Mouse (Mus musculus) C2C12 (cell line): Measurements from ENCODE around the gene Gadd45a. TPM values are rescaled to one million over a fixed set of nuclear protein-coding genes. Genes with fewer than 3 reads are reported as not detected.

Source experiments
- H3K27me3 ChIP-seq: one replicate; pipeline ENCODE4 v1.6.1; 2011; ENCODE audit not compliant: control insufficient read depth, insufficient read depth, insufficient read length
- H3K36me3 ChIP-seq: one replicate; pipeline ENCODE4 v1.6.1; 2011; ENCODE audit not compliant: control insufficient read depth, insufficient read depth
- H3K4me3 ChIP-seq: one replicate; pipeline ENCODE4 v1.5.1; 2011; ENCODE audit warnings: mild to moderate bottlenecking, control low read depth; ENCODE audit not compliant: poor library complexity, insufficient read depth, severe bottlenecking
- H3K79me2 ChIP-seq: one replicate; pipeline ENCODE4 v1.6.1; 2011; ENCODE audit not compliant: control insufficient read depth, insufficient read depth
- H3K79me3 ChIP-seq: one replicate; pipeline ENCODE4 v1.6.1; 2011; ENCODE audit warnings: low read depth, control low read depth
- H3ac ChIP-seq: one replicate; pipeline ENCODE3; 2011; ENCODE audit warnings: low read depth; ENCODE audit not compliant: control insufficient read depth, insufficient read length
- CEBPB ChIP-seq: IDR thresholded peaks from one replicate; pipeline ENCODE4 v1.6.1; 2011; ENCODE audit warnings: low read depth, mild to moderate bottlenecking, control low read depth, moderate library complexity
- CTCF ChIP-seq: IDR thresholded peaks from one replicate; pipeline ENCODE4 v1.5.1; 2011; ENCODE audit not compliant: control insufficient read depth, insufficient read depth, insufficient read length
- FOSL1 ChIP-seq: IDR thresholded peaks from one replicate; pipeline ENCODE4 v1.8.0; 2011; ENCODE audit warnings: mild to moderate bottlenecking, low read length; ENCODE audit not compliant: poor library complexity, insufficient read depth, severe bottlenecking
- MAX ChIP-seq: IDR thresholded peaks from one replicate; pipeline ENCODE4 v1.6.1; 2011; ENCODE audit warnings: mild to moderate bottlenecking, control low read depth
- MYOD1 ChIP-seq: IDR thresholded peaks from one replicate; pipeline ENCODE4 v1.6.1; 2011; ENCODE audit warnings: low read depth; ENCODE audit not compliant: control insufficient read depth, insufficient read length
- MYOG ChIP-seq: IDR thresholded peaks from one replicate; pipeline ENCODE4 v1.6.1; 2011; ENCODE audit not compliant: control insufficient read depth, insufficient read length; ENCODE audit errors: extremely low read depth
- USF1 ChIP-seq: IDR thresholded peaks from one replicate; pipeline ENCODE4 v1.6.1; 2011; ENCODE audit warnings: low read depth, mild to moderate bottlenecking, control low read depth, moderate library complexity
- polyA plus RNA-seq: library from polyadenylated mRNA; unstranded; fragments of >200 nt; fragmentation: generic; extraction: Trizol; gene quantifications from one replicate; pipeline ENCODE4 v1.2.1, GENCODE M21; 2012; ENCODE audit warnings: missing spikeins

Gadd45a gene
- polyA plus RNA-seq, 1 experiment: 16.8 TPM

GRCm38 (mm10) chr6:67050063-67050462, 12.8 kb upstream of the Gadd45a start:
- Histone ChIP-seq H3K36me3 (no peaks in the 10 kb centered on the region), H3K4me3 (no peak overlapping the region), H3K79me2 (no peaks in the 10 kb centered on the region), H3K27me3 (no peaks in the 10 kb centered on the region), H3K79me3 (no peaks in the 10 kb centered on the region), H3ac (no peak overlapping the region)
- TF ChIP-seq MAX: no peak
- no peak for TF ChIP-seq MYOG
- no peak for TF ChIP-seq CTCF
- TF ChIP-seq FOSL1: no peak
- no peak for TF ChIP-seq USF1
- TF ChIP-seq CEBPB: no peak

GRCm38 (mm10) chr6:67049695-67050038, 12.4 kb upstream of the Gadd45a start:
- Histone ChIP-seq H3K79me2 (no peaks in the 10 kb centered on the region), H3K36me3 (no peaks in the 10 kb centered on the region), H3K27me3 (no peaks in the 10 kb centered on the region), H3K79me3 (no peaks in the 10 kb centered on the region), H3K4me3 (no peak overlapping the region), H3ac (no peak overlapping the region)
- TF ChIP-seq MYOD1: no peak
- no peak for TF ChIP-seq FOSL1
- no peak for TF ChIP-seq USF1
- TF ChIP-seq CEBPB: no peak
- TF ChIP-seq CTCF: no peak
- no peak for TF ChIP-seq MAX
- TF ChIP-seq MYOG: no peak

DNA sequence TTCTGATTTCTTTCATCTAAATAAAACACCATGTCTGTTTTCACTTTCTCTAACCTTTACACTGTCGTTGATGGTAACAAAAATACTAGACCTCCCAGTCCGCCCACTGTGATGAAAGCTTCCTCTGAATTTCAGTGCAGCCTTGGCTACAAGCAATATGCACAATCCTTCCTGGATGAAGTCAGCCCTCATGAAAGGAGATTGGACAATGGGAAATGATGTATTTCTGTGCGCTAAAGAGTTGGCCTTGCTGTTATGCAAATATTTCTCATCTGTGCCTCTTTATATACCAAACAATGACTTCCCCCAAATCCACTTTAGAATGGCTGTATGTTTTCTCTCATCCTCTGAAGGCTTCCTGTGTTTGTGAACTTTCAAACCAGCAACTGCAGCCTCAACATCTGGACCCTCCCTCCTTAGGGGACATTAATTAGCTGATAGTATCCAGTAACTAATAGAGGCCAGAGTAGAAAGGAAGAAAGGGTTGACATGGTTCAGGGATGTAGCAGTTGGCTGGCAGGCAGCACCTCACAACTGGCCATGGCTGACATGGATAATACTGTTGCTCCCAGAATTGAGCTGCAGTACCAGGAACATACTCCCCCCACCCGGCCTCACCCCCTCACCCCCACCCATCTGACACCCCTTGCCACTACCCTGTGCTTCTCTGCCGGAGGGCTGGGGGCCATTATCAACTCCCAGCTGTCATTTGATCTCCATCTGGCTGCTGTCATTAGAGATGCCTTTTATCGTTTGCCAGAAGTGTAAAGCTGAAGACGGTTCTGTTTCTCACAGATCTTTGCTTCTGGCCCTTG, 11.8 kb upstream of the Gadd45a start:
- H3K27me3 ChIP-seq: no peaks in the 10 kb centered on the region
- no peaks in the 10 kb centered on the region for H3K79me2 ChIP-seq
- no peaks in the 10 kb centered on the region for H3K36me3 ChIP-seq
- H3ac ChIP-seq: no peak overlapping the region
- TF ChIP-seq CEBPB: no peak
- TF ChIP-seq MYOG: no peak
- no peak for TF ChIP-seq MYOD1
- TF ChIP-seq FOSL1: no peak
- TF ChIP-seq USF1: no peak
- TF ChIP-seq CTCF: no peak
- TF ChIP-seq MAX: no peak
- no peak overlapping the region for H3K4me3 ChIP-seq
- H3K79me3 ChIP-seq: no peaks in the 10 kb centered on the region

GRCm38 (mm10) chr6:67048052-67048691, 10.9 kb upstream of the Gadd45a start:
- Histone ChIP-seq H3K79me3 (no peaks in the 10 kb centered on the region), H3K27me3 (no peaks in the 10 kb centered on the region), H3K36me3 (no peaks in the 10 kb centered on the region), H3K4me3 (no peak overlapping the region), H3ac (no peak overlapping the region), H3K79me2 (no peaks in the 10 kb centered on the region)
- TF ChIP-seq USF1 (no peak), MYOG (no peak), MYOD1 (no peak), FOSL1 (no peak), CTCF (no peak), CEBPB (no peak), MAX (no peak)

DNA sequence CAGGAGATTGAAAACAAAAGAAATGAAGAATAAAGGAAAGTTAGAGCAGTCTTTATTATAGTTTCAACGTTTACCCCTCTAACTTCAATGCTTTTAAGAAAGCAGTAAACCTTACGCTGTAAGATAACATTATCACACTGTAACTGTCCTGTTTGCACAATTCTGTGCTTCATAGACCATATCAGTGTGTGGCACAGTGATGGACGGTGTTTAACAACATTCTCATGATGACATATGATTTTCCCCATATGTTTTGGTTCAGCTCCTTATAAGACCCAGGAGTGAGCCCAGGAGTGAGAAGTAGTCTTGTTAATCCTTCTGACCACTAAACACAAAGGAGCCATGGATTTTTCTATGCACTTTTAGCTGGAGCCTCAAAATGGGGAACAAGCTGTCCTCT, 9.7 kb upstream of the Gadd45a start:
- Histone ChIP-seq H3K79me3 (no peaks in the 10 kb centered on the region), H3ac (no peak overlapping the region), H3K36me3 (no peaks in the 10 kb centered on the region), H3K27me3 (no peaks in the 10 kb centered on the region), H3K79me2 (no peaks in the 10 kb centered on the region), H3K4me3 (no peak overlapping the region)
- TF ChIP-seq FOSL1: no peak
- no peak for TF ChIP-seq MYOD1
- TF ChIP-seq USF1: no peak
- TF ChIP-seq MAX: no peak
- TF ChIP-seq MYOG: no peak
- no peak for TF ChIP-seq CEBPB
- TF ChIP-seq CTCF: no peak

- Histone ChIP-seq H3K79me3 (no peaks in the 10 kb centered on the region), H3K4me3 (no peak overlapping the region), H3K79me2 (no peaks in the 10 kb centered on the region), H3ac (no peak overlapping the region), H3K27me3 (no peaks in the 10 kb centered on the region), H3K36me3 (no peaks in the 10 kb centered on the region)
- TF ChIP-seq CTCF (no peak), FOSL1 (no peak), MAX (no peak), USF1 (no peak), MYOD1 (no peak), MYOG (no peak), CEBPB (no peak)
Measured at GRCm38 (mm10) chr6:67045424-67045823, 8.2 kb upstream of the Gadd45a start.
